Mouse (Mus musculus): ENCODE data around the gene Elf2. TPM values are rescaled to one million over a fixed set of nuclear protein-coding genes. Genes with fewer than 3 reads are reported as not detected.
A peak's percentile ranks its signal among the peaks of the same experiment; 100 is the strongest.

Gene Elf2
- total RNA-seq, 2 experiments from 2014 or later: 79.8 to 85.1 TPM

DNA sequence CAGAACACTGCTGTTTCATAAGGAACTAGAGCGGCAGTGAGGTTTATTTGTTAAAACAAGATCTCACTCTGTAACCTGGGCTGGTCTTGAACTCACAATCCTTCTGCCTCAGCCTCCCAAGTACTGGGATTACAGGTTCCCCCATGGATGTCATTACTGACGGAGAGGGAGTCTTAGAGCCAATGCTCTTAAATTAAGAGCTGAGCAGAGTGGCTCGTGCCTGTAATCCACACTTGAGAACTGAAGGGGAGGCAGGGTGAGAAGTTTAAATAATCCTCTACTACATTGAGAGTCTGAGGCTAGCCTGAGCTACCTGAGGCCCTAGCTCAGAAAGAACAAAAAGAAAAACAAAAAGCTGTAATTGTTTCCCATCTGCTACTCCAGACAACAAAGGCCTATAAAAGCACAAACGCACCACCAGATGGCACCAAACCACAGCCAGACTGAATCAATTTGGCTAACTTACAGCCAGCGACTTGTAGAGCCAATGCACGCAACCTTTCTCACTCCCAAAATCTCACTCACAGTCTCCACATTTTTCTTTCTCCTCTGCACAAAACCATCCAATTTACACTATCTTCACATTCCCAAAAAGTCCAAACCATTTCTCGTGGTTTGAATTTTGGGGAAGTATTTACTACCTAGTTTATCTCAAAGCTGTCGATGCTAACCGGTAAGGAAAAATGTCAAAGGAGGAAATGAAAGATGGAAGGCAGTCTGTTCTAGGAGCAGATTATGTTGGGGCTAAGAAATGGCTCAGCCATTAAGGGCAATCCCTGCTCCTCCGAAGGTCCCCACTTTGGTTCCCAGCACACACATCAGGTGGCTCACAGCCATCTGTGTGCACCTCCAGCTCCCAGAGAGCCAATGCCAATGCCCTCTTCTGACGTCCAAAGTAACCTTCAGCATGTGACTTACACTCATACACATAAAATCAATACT, 51.3 kb downstream of the Elf2 start:
- intact Hi-C loops (cut with DNase I): loop anchor here (1.0 to 5.0 kb wide), 3 partner anchors 64 to 118 kb away; partner anchors contain the start of gene Ndufc1
- peak; percentile 88 to 93 for DNase-seq

DNA sequence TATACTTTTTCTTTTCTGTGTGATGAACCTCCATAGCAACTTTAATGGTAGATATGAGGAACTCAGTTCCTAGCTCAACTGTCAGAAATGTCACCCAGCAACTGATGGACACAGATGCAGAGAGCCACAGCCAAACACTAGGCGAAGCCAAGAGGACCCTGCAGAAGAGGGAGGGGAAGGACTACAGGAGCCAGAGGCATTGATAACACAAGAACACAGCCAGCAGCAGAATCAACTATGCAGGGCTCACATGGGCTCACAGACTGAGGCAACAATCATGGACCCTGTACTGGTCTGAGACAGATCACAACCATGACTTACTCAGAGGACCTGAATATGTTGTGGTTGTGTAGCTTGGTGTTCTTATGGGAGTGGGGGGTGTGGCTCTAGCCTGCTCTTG, 56.1 kb downstream of the Elf2 start:
- peak; percentile 38 to 50 for DNase-seq
- intact Hi-C loops (cut with DNase I): no loop called here

DNA sequence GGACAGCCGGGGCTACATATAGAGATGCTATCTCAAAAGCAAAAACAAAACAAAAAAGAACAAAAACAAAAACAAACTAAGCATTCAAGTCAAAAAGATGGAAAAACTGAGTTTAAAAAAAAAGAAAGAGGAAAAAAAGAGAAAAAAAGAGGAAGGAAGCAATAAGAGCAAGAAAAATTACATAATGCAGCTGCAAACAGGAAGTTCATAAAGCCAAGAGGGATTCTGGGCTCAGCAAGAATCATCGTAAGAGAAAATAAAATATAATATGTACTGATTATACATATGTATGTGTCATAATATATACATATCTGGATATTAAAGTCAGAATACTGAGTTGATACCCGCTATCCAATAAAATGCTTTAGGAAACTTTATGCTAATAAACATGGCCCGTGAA, 58.7 kb downstream of the Elf2 start:
- intact Hi-C loops (cut with DNase I): no loop called here

DNA sequence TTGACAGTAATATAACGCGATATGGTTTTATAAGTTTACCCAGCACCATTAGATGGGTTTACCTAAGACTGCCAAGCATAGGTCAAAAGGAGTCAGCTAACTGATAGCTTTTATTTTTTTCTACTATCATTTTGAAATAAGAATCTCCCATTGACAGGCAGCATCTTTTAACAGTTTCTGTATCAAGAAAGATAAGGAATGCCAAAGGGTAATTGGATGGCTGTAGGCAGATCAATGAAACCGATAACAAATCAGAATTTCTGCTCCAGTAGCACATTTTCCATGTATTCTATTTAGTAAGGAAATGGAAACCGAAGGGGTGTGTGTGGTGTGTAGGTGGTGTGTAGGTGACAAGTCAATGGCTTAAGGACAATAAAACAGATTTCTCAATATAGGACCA, 62.0 kb downstream of the Elf2 start:
- intact Hi-C loops (cut with DNase I): loop anchor here (5.0 kb wide), 1 partner anchor 41 kb away; no protein-coding TSS in a partner anchor
- DNase-seq: no peak

More for the DNA sequence above, 58.7 kb downstream of the Elf2 start:
- DNase-seq: no peak

DNA sequence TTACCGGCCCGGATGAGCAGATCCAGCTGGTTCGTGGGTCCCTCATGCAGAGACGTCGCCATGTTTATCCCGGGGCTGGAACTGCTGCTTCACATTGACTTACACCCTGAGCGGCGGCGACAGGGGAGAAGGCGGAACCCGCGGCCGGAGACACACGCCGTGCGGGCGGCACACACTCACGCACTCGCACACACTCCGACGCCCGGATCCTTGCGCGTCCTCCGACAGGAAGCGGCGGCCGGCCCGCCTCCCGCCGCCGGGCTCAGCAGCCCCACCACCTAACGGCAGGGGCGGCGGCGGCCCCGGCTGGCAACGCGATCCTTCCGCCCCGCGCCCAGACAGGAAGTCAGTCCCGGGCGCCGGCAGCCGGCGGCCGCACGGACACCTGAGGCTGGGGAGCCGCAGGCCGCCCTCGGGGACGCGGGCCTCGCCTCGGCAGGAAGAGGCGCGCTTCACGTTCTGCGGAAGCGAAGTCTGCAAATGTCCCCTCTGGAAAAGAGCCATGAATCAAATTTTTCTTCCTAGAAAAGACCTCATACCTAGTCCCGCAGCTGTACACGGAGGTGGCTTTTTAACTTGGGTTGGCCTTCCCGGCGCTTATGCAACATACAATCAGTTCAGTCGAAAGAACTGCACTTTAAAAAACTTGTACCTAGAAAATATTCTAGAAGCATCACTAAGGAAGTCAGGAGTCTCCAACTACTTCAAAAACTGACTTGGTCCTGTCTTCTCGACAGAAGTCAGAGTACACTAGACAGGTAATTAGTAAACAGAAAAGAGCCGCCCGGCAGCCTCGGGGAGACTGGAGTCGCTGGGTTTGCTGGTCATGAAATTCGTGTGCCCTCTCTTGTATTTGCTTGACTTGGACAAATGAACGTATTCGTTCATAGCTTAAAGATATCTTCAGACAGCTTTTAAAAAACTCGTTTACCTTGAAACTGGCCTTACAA, 63.0 kb downstream of the Elf2 start:
- peak; percentile 88 to 90 for DNase-seq
- intact Hi-C loops (cut with DNase I): loop anchor here (5.0 kb wide), 1 partner anchor 40 kb away; no protein-coding TSS in a partner anchor

DNA sequence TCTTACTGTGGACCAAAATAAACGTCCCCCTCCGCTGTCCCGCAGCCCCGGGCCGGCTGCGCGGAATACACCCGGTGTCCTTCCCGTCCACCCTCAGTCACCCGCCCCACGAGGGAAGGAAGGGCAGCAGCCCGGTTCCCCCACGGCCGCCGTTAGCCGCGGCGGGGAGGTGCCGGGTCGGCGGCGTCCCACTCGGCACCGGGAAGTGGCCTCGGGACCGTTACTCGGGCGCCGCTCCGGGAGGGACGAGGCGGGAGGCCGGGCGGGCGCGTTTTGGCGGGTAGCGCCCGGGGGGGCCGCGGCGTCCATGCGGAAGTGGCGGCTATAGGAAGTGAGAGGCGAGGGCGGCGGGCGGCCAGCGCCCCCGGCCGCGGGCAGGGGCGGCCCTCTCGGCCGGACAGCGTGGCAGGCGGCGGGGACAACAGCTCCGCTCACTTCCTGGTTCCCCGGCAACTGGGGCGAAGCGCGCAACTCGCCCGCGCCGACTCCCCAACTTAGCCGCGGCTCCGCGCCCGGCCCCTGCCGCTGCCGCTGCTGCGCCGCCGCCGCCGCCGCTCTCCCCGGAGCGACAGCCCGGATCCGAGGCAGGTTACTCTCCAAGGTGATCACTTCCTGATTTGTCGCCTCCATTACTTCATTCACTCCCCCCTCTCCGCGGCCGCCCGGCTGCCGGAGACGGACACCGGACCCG, 63.9 kb downstream of the Elf2 start:
- DNase-seq: no peak
- intact Hi-C loops (cut with DNase I): loop anchor here (5.0 kb wide), 1 partner anchor 39 kb away; no protein-coding TSS in a partner anchor

DNA sequence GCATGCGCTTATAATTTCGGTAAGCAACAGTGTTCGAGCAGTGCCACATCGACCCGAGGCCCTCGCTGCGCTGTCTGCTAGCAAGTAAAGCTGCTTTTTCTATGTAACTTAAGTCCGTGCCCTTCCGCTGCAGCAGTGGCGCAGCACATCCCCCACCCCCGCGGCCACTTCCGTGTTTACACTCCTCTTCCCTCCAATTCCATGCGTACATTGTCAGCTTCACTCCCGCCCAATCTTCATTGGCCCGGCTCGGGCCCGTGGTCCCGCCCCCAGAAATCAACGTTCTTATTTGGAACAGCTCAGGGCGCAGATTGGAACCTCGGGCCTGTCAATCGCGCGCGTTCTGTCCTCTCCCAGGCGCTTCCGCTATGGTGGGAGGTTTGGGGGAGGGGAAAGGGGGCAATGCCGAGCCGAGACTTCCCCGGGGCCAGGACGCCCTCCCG, 64.5 kb downstream of the Elf2 start:
- DNase-seq: peak; percentile 99
- intact Hi-C loops (cut with DNase I): loop anchor here (5.0 kb wide), 1 partner anchor 39 kb away; no protein-coding TSS in a partner anchor

DNA sequence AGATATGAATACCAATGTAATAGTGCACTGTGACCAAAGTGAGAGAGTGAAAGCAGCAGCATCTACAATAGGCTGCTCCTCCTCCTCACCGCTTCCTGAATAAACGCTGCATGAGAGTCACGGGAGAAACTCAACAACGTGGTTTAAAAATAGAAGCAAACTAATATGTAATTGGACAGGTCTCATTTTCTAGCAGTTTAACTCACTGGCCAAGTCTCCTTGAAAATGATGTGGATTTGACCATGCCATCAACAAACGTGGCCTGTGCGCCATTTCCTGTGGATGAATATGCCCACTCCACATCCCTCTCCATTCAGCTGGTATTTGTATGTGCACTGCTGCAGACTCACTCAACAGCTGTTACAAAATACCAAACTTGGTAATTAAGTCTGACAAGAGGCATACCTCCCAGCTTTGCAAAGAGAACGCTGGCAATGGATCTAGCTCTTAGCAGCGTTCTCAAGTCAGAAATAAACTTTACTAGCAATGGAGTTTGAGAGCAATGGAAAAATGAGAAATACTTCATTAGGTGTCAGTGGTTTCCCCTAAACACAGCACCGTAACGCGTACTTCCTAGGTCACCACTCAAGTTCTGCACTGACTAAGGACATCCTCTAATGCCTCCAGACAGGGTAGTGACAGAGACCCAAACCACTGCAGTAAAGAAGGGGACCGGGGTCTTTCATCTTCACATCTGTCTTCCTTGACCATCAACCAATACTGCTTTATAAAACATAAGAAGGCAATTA, 70.2 kb downstream of the Elf2 start:
- DNase-seq: peak; percentile 50 to 54
- intact Hi-C loops (cut with DNase I): no loop called here

DNA sequence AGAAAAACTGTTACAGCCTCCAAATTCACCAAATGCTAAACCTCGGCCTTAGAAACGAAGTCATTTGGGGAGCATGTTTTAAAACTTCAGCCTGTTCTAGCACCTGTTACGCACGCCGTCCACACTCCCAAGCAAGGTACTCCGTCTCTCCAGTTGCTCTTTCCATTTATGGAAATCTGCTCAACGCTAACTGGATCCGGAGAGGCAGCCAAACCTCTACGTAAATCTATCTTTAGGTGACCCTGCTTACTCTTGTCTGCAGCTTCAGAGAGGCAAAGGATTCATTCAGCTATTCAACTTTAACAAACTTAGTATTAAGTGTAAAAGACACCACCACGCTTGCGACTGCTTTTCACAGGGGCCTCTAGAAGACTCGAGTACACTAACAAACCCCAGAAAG, 72.0 kb downstream of the Elf2 start:
- DNase-seq: peak; percentile 64 to 78
- intact Hi-C loops (cut with DNase I): no loop called here

DNA sequence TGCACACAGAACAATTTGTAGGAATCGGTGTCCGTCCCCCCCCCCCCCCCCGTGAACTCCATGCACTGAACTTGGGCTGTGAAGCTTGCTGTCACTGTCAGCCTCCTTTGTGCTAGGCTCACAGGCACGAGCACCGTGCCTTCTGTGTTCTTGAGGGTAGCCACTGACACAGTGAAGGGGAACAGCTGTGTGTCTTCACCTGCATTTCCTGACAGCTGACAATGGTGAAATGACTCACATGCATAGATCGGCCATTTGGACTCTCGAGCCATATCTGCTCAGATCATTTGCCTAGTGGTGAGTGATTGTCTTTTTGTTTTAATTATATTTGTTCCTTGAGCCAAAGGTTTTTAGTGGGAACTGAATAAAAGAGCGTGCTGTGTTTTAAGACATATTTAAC, 77.5 kb downstream of the Elf2 start:
- DNase-seq: no peak
- intact Hi-C loops (cut with DNase I): no loop called here

DNA sequence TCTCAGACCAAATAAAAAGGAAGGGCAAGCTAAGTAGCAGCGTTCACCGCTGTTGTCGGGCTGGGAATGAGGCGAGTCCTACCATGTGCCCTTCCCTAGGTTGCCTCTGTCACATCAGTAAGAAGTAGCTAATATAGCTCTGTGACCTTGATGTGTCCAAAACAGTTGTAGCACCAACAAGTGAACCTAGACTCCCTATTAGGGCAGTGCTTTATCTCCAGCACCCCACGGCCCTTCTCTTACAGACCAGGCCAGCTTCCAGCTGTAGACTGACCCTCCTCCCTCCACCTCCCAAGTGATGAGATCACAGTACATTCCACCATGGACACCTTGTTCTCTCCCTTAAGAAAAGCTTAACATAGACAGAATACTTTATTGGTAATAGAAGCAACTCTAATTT, 82.4 kb downstream of the Elf2 start:
- intact Hi-C loops (cut with DNase I): no loop called here
- peak in 1 of 2 experiments; percentile 57 for DNase-seq

DNA sequence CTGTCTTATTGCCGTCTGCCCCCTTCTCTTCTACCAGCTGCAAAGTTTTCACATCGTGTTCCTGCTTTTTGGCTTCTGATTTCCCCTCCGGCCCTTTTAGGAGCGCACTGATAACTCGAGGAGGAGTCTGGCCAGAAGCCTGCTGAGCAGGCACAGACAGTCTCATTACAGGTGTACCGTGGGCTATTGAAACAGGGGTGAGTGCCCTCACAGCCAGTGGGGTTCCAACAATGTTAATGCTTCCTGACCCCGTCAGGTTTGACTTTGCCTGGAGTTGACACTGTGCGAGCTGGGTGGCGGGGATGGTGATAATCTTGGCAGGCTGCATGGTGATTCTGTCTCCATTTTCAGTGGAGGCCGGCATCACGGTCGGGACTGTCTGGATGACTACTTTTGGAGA, 84.0 kb downstream of the Elf2 start:
- peak; percentile 47 to 56 for DNase-seq
- intact Hi-C loops (cut with DNase I): no loop called here

DNA sequence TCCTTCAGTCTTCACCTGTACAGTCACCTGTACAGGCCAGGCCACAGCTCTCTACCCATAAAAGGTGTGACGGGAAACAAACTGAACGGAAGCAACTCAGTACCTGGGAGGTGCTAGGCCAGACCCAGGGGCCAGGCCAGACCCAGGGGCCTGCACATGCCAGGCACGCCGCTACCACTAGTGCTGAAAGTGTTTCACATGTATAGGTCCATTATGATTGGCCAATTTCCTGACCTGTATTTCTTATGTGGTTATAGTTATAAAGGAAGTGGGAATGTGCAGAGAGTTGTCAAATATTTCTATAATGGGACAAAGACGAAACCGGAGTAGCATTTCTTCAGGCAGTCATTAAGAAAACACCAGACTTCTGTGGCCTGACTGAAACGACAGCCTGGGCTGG, 85.7 kb downstream of the Elf2 start:
- DNase-seq: no peak
- intact Hi-C loops (cut with DNase I): no loop called here

DNA sequence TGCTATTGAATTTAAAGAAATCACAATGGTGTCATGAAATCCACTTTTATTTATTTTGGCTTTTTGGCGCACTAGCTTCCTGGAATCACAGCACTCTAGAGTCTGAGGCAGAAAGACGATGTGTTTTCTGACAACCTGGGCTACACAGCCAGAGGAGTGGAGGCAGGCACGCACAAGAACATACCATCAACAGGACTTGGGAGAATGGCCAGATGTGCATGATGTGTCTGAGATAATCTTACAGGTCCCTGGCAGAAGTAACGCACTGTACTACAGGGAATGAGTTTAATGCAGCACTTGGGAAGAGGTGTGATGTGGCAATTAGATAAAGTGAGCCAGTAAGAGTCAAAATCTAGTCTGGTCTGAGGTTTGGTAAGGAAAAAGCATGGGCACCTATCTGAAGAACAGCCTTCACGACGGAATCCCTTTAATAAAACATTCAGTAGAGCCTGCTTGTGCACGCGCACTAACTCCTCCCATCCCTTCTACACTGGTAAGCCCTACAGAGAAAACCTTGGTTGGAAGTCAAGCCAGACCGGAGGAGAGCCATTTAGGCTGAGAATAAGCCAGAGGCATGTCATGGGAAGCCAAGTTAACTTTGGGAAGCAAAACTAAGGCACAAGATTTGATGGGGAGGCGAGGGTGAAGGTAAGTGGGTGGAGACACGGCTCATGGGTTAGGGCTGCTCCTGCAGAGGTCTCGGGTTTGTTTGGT, 87.6 kb downstream of the Elf2 start:
- no peak for DNase-seq
- intact Hi-C loops (cut with DNase I): no loop called here

DNA sequence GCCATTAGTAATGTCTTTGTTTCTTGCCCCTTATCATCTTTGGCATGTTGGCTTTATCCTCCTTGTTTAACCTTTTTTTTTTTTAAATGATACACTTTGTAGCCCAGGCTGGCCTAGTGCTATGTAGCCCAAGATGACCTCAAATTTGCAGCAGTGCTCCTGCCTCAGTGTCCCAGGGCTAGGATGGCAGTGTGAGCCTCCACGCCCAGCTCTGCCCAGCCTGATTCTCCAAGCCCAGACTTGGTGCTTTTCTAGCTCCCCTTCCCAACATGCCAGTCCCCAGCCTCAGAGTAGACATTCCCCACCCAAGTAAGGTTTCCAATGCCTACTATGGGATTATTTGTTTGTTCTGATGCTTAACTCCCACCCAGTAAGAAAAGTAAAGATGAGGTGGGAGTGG, 88.2 kb downstream of the Elf2 start:
- intact Hi-C loops (cut with DNase I): no loop called here

DNA sequence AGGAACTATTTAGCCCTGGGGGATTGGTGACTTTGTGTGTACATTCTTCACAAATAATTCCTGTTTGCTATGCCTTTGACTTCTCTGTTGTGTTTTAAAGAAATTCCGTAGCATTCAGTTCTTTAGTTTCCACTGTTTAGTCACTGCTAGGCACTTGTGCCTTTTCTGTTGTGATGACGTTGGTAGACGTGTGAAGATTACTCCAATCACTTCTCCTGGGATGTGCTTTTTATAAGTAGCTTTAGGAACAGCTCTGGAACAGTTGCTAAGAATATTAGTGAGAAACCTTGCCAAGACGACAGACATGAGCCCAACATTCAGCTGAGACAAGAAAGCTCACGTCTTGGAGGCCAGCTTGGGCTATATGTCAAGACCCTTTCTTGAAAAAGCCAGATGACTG, 89.4 kb downstream of the Elf2 start:
- intact Hi-C loops (cut with DNase I): no loop called here
- no peak for DNase-seq

More for the DNA sequence above, 88.2 kb downstream of the Elf2 start:
- DNase-seq: no peak

DNA sequence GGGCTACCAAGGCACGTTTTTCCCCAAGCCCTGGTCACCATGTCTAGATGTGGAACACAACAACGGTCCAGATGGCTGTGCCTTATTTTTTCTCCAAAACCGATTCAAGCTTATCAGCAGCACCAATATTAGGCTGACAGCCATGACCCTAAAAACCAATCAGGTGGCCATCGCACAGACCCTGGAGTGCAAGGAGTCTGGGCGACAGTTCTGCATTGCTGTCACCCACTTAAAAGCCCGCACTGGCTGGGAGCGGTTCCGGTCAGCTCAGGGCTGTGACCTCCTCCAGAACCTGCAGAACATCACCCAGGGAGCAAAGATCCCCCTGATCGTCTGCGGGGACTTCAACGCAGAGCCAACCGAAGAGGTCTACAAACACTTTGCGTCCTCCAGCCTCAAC, 90.6 kb downstream of the Elf2 start:
- intact Hi-C loops (cut with DNase I): no loop called here
- no peak for DNase-seq

DNA sequence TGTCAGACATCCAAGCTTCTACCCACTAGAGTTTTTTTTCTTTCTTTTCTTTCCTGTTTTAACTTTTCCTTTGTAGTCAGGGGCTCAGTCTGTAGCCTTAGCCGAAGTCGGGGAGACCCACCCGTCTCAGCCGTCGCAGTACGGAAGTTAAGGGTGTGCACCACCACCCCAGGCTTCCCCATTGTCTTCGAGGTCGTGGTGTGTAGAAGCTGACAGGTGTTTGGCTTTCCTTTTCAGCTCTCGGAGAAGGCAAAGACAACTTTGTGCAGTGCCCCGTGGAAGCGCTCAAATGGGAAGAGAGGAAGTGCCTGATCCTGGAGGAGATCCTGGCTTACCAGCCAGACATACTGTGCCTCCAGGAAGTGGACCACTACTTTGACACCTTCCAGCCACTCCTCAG, 91.0 kb downstream of the Elf2 start:
- intact Hi-C loops (cut with DNase I): no loop called here
- no peak for DNase-seq

DNA sequence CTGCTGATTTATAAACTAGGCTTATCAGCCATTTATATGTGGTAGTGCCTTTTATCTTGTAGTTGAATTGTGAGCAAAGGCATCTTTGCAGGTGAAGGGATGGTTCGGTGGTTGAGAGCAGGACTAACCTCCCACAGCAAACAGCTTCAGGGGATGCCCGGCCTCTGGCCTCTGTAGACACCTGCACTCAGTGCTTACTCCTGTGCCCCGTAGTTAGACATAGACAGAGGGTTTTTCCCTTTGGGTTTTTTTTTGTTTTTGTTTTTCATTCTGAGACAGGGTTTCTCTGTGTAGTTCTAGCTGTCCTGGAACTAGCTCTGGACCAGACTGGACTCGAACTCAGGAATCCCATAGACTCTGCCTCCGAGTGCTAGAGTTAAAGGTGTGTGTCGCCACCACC, 91.9 kb downstream of the Elf2 start:
- intact Hi-C loops (cut with DNase I): no loop called here

More for the DNA sequence above, 91.9 kb downstream of the Elf2 start:
- no peak for DNase-seq
